Mouse (Mus musculus): Measurements from ENCODE around the gene Prkcg. TPM values are rescaled to one million over a fixed set of nuclear protein-coding genes. Genes with fewer than 3 reads are reported as not detected.

The Prkcg gene
- polyA plus RNA-seq, 1 experiment from 2014 or later: 0.12 TPM

DNA sequence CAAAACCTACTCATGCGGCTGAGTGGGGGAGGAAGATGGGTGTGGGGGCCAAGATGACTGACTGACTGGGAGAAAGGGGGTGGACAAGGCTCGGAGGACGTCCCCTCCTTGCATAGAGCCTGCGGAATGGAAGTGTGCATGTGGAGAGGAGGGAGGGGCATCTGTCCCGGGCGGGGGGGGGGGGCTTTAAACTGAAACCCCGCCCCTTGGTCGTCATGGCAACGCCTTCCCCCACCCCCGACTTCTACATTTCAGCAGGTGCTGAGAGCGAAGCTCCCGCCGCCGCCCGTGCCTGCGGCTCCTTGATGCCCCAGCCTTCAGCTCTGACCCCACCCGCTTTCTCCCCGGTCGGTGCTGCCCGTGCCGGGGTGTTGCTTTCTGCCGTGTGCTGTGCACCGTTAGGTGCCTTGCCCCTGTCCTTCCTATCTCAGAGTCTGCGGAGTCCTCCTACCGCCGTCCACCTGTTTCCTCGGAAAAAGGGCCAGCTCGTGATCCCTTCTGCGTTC, 14.3 kb downstream of the Prkcg start:
- peaks cover 13% of the 10 kb centered on the region for H3K4me1 ChIP-seq
- 0 out of 2 replicates have a peak, but pooled peaks cover 2% of the 10 kb centered on the region for H3K36me3 ChIP-seq
- H3K4me2 ChIP-seq (replicated peaks): peak overlapping the region; percentile 56
- no peaks in the 10 kb centered on the region for H3K9me3 ChIP-seq
- peaks cover 68% of the 10 kb centered on the region for H3K27me3 ChIP-seq
- ATAC-seq (ENCODE audit: insufficient number of reproducible peaks, insufficient read depth, low FRiP score, low TSS enrichment): no peak
- H3K27ac ChIP-seq: no peak overlapping the region
- H3K9ac ChIP-seq: no peak overlapping the region
- under 1% methylated on average over 25 of the region's 29 CpGs for WGBS
- peak overlapping the region; percentile 34 for H3K4me3 ChIP-seq

DNA sequence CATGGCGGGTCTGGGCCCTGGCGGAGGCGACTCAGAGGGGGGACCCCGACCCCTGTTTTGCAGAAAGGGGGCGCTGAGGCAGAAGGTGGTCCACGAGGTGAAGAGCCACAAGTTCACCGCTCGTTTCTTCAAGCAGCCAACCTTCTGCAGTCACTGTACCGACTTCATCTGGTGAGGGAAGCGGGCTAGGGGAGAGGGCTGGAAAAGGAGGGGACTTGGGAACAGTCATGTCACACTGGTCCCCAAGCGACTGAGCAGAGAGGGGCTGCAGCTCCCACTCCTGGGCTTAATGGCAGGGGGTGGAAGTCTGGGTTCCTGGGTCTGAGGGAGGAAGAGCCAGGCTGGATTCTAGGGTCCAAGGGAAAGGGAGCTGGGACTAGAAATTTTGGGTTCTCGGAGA, 14.8 kb downstream of the Prkcg start:
- Histone ChIP-seq H3K4me1 (peaks cover 13% of the 10 kb centered on the region), H3K27ac (no peak overlapping the region), H3K36me3 (no peaks in the 10 kb centered on the region), H3K9ac (no peak overlapping the region), H3K4me3 (peak overlapping the region; percentile 34), H3K27me3 (peaks cover 68% of the 10 kb centered on the region), H3K9me3 (no peaks in the 10 kb centered on the region), H3K4me2 (replicated peaks) (peak overlapping the region; percentile 56)
- no peak for ATAC-seq (ENCODE audit: insufficient number of reproducible peaks, insufficient read depth, low FRiP score, low TSS enrichment)
- 5% methylated on average over 12 of the region's 12 CpGs for WGBS

DNA sequence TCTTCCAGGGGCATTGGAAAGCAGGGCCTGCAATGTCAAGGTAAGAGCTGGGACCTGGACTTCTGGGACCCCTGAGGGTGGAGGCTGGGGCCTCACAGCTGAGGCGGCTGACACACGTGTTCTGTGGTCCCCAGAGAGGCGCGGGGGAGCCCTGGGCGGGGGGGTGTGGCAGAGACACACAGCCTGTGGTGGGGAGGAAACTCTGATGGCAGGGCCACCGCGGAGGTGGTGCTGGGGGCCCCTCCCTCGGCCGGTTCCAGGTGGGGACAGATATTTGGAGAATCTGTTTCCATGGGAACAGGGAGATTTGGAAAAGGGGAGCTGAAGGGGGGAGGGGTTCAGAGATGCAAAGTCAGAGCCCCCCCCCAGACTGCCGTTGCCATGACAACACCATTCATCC, 15.3 kb downstream of the Prkcg start:
- Histone ChIP-seq H3K27ac (no peak overlapping the region), H3K9ac (no peak overlapping the region), H3K4me2 (replicated peaks) (peak overlapping the region; percentile 56), H3K36me3 (no peaks in the 10 kb centered on the region), H3K9me3 (no peaks in the 10 kb centered on the region), H3K4me1 (peaks cover 13% of the 10 kb centered on the region), H3K4me3 (no peak overlapping the region), H3K27me3 (peaks cover 68% of the 10 kb centered on the region)
- no peak for ATAC-seq (ENCODE audit: insufficient number of reproducible peaks, insufficient read depth, low FRiP score, low TSS enrichment)
- 6% methylated on average over 10 of the region's 10 CpGs for WGBS

DNA sequence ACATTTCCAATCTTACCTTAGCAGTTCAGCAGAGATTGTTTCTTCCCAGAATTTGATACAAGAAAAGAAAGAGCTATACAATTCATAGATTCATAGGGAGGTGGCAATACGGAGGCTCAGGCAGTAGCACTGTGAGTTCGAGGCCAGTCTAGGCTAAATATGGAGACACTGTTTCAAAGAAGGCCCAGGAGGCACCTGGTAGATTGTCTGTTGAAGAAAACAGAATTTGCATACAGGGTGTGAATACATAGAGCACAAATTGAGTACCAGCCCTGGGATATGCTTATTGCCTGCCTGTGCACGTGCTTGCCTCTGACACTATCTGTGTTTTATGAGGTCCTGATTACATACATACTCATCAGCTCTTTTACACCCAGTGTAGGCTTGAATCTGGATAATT, 17.4 kb downstream of the Prkcg start:
- Histone ChIP-seq H3K4me3 (no peak overlapping the region), H3K9me3 (no peaks in the 10 kb centered on the region), H3K27me3 (peaks cover 52% of the 10 kb centered on the region), H3K27ac (no peak overlapping the region), H3K9ac (no peak overlapping the region), H3K36me3 (no peaks in the 10 kb centered on the region), H3K4me1 (peaks cover 13% of the 10 kb centered on the region), H3K4me2 (replicated peaks) (no peak overlapping the region)
- WGBS: 72% methylated on average over 3 of the region's 3 CpGs
- ATAC-seq (ENCODE audit: insufficient number of reproducible peaks, insufficient read depth, low FRiP score, low TSS enrichment): no peak

DNA sequence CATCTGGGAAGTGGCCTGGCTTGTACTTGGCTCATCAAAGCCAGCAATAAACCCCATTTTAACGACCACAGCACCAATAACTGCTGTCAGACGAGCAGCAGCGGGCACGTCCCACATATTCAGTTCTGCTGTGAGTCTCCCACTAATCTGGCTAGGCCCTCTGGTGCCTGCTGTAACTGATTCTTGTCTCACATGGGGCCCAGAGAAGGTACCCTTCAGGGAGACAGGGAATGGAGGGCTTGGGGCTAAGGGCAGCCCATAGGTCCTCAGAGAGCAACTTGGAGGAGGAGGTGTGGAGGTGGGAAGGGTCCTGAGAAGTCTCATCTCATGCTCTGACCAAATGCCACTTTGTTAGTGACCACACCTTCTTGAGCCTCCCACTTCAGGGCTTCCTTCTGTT, 19.7 kb downstream of the Prkcg start:
- no peaks in the 10 kb centered on the region for H3K9me3 ChIP-seq
- no peak overlapping the region for H3K9ac ChIP-seq
- WGBS: 72% methylated on average over 4 of the region's 4 CpGs
- H3K27ac ChIP-seq: no peak overlapping the region
- H3K4me2 ChIP-seq (replicated peaks): no peak overlapping the region
- H3K4me3 ChIP-seq: no peak overlapping the region
- H3K27me3 ChIP-seq: peaks cover 29% of the 10 kb centered on the region
- no peak for ATAC-seq (ENCODE audit: insufficient number of reproducible peaks, insufficient read depth, low FRiP score, low TSS enrichment)
- H3K4me1 ChIP-seq: peaks cover 10% of the 10 kb centered on the region
- H3K36me3 ChIP-seq: no peaks in the 10 kb centered on the region

DNA sequence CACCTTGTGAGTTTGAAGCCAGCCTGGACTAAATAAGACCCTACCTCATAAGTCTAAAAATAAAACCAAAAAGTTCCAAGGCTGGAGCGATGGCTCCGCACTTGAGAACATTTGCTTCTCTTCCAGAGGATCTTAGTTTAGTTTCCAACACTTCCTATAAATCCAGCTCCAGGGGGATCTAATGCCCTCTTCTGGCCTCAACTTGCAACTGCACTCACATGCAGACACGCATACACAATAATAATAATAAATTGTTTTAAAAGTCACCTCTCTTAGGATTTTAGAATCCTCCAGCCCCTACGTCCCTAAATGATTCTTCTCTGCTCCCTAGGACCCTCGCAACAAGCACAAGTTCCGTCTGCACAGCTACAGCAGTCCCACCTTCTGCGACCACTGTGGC, 21.3 kb downstream of the Prkcg start:
- Histone ChIP-seq H3K4me3 (no peak overlapping the region), H3K9ac (no peak overlapping the region), H3K4me2 (replicated peaks) (no peak overlapping the region), H3K4me1 (no peaks in the 10 kb centered on the region), H3K36me3 (no peaks in the 10 kb centered on the region), H3K9me3 (no peaks in the 10 kb centered on the region), H3K27ac (no peak overlapping the region), H3K27me3 (peaks cover 13% of the 10 kb centered on the region)
- ATAC-seq (ENCODE audit: insufficient number of reproducible peaks, insufficient read depth, low FRiP score, low TSS enrichment): no peak
- 95% methylated on average over 7 of the region's 7 CpGs for WGBS

DNA sequence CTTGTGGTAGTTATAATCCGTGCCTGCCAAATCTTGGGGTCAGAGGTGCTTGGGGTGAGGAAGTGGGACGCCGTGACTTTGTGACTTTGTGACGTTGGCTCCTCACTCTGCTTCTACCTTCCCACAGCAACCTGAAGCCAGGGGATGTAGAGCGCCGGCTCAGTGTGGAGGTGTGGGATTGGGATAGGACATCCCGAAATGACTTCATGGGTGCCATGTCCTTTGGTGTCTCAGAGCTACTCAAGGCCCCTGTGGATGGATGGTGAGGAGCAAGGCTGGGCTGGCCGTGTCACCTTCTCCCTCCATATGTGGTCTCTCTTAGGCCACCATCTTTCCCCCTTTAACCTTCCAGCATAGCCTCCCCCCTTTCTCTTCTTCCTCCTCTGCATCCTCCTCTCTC, 24.6 kb downstream of the Prkcg start:
- Histone ChIP-seq H3K9me3 (no peaks in the 10 kb centered on the region), H3K9ac (no peak overlapping the region), H3K36me3 (no peaks in the 10 kb centered on the region), H3K27me3 (no peaks in the 10 kb centered on the region), H3K27ac (no peak overlapping the region), H3K4me1 (peaks cover 6% of the 10 kb centered on the region; the same call in 1 of the 2 replicates), H3K4me2 (replicated peaks) (no peak overlapping the region), H3K4me3 (no peak overlapping the region)
- 86% methylated on average over 8 of the region's 8 CpGs for WGBS
- ATAC-seq (ENCODE audit: insufficient number of reproducible peaks, insufficient read depth, low FRiP score, low TSS enrichment): no peak

DNA sequence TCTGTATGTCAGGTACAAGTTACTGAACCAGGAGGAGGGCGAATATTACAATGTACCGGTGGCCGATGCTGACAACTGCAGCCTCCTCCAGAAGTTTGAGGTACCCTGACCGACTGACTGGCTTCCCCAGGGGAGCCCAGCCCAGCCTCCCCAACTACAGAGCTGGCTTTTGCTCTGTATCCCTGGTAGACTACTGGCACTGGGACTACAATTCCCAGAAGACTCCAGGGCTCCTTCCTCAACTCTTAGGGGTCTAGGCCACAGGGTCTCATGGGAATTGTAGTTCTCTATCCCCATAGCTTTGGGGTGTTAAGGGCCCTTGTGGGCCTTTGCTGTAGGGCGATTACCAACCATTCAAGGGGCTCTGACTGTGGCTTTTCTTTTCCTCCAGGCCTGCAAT, 25.1 kb downstream of the Prkcg start:
- H3K4me1 ChIP-seq: peaks cover 6% of the 10 kb centered on the region; the same call in 1 of the 2 replicates
- no peaks in the 10 kb centered on the region for H3K27me3 ChIP-seq
- H3K9ac ChIP-seq: no peak overlapping the region
- no peaks in the 10 kb centered on the region for H3K36me3 ChIP-seq
- ATAC-seq (ENCODE audit: insufficient number of reproducible peaks, insufficient read depth, low FRiP score, low TSS enrichment): peak; percentile 74; the same call in 1 of the 2 replicates
- no peak overlapping the region for H3K4me2 ChIP-seq (replicated peaks)
- no peak overlapping the region for H3K27ac ChIP-seq
- no peak overlapping the region for H3K4me3 ChIP-seq
- 61% methylated on average over 5 of the region's 5 CpGs for WGBS
- H3K9me3 ChIP-seq: no peaks in the 10 kb centered on the region

DNA sequence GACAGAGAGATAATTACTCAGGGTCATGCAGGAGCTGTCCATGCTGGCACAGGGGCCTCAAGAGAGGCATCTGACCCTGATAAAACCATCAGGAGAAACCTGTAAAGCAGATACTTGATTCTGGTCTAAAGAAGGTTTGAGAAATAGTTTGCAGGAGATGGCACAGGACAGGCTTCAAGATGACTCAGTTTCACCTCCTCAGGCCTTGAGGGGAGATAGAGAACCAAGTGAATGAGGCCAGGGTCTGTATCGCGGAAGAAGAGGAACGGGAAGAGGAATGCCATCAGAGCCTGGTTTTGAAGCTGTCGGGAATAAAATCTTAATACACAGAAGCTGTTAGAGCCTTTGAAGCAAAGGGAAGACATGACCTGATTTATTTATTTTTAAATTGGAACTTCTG, 28.7 kb downstream of the Prkcg start:
- peaks cover 6% of the 10 kb centered on the region; the same call in 1 of the 2 replicates for H3K4me1 ChIP-seq
- H3K36me3 ChIP-seq: no peaks in the 10 kb centered on the region
- no peak overlapping the region for H3K4me2 ChIP-seq (replicated peaks)
- ATAC-seq (ENCODE audit: insufficient number of reproducible peaks, insufficient read depth, low FRiP score, low TSS enrichment): no peak
- H3K9me3 ChIP-seq: no peaks in the 10 kb centered on the region
- WGBS: 29% methylated on average over 4 of the region's 4 CpGs
- no peaks in the 10 kb centered on the region for H3K27me3 ChIP-seq
- no peak overlapping the region for H3K4me3 ChIP-seq
- H3K9ac ChIP-seq: no peak overlapping the region
- no peak overlapping the region for H3K27ac ChIP-seq

DNA sequence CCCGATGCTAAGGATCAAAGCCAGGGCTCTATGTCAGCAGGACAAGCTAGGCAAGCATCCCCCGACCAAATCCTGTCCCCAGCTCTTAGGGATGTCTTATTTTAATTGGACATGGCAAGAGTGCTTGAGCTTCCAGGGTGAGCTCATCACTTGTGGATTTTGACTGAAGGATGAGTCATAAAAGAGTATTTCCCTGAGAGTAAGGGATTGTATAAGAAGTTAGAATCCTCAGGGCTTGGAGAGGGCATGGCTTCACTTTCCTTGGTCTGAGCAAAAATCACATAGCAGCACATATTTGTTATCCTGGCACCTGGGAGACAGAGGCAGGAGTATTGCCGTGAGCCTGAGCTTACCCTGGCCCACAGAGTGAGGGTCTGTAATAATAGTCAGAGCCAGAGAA, 31.9 kb downstream of the Prkcg start:
- peaks cover 6% of the 10 kb centered on the region; the same call in 1 of the 2 replicates for H3K4me1 ChIP-seq
- H3K9me3 ChIP-seq: no peaks in the 10 kb centered on the region
- no peak for ATAC-seq (ENCODE audit: insufficient number of reproducible peaks, insufficient read depth, low FRiP score, low TSS enrichment)
- no peaks in the 10 kb centered on the region for H3K36me3 ChIP-seq
- H3K4me2 ChIP-seq (replicated peaks): no peak overlapping the region
- H3K27me3 ChIP-seq: no peaks in the 10 kb centered on the region
- H3K9ac ChIP-seq: no peak overlapping the region
- no peak overlapping the region for H3K4me3 ChIP-seq
- no peak overlapping the region for H3K27ac ChIP-seq
- 61% methylated on average over 3 of the region's 3 CpGs for WGBS

DNA sequence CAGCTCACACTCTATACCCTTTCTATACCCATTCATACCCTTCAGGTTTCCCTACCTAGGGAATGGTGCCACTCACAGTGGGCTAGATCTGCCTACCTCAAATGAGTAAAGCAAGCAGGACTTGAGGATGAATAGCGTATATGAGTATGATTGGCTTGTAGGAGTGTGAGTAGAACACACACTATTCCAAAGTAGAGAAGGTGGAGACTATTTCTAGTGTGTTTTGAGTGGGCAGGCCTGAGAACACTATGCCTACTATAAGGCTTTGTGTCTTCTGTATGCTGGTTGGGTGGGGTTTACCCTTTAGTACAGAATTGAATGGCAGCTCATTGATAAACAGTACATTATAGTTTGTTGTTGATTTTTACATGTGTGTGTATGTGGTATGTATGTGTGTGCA, 34.8 kb downstream of the Prkcg start:
- no peak overlapping the region for H3K4me2 ChIP-seq (replicated peaks)
- H3K36me3 ChIP-seq: no peaks in the 10 kb centered on the region
- H3K4me3 ChIP-seq: no peak overlapping the region
- WGBS: 92% methylated on average over 1 of the region's 1 CpGs
- H3K27me3 ChIP-seq: no peaks in the 10 kb centered on the region
- H3K4me1 ChIP-seq: no peaks in the 10 kb centered on the region
- H3K27ac ChIP-seq: no peak overlapping the region
- ATAC-seq (ENCODE audit: insufficient number of reproducible peaks, insufficient read depth, low FRiP score, low TSS enrichment): no peak
- H3K9ac ChIP-seq: no peak overlapping the region
- no peaks in the 10 kb centered on the region for H3K9me3 ChIP-seq

DNA sequence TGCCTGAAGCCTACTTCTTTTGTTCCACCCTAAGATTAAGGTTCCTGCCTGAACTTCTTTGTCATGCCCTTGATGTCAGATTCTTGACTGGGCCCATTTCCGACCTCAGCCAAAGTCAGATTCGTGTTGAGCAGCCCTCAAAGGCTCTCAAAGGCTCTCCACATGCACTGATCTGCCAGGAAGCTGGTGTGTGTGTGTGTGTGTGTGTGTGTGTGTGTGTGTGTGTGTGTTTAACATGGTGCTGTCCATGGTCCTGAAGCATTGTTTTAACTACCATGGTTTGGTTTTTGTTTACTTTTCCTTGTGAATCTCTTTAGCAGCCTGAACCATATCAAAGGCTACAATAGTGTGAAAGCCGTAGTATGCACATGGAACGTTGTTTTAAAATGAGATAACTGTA, 39.0 kb downstream of the Prkcg start:
- Histone ChIP-seq H3K27me3 (no peaks in the 10 kb centered on the region), H3K4me3 (no peak overlapping the region), H3K9ac (no peak overlapping the region), H3K9me3 (no peaks in the 10 kb centered on the region), H3K4me1 (peaks cover 5% of the 10 kb centered on the region; the same call in 1 of the 2 replicates), H3K36me3 (no peaks in the 10 kb centered on the region), H3K4me2 (replicated peaks) (no peak overlapping the region), H3K27ac (no peak overlapping the region)
- ATAC-seq (ENCODE audit: insufficient number of reproducible peaks, insufficient read depth, low FRiP score, low TSS enrichment): no peak
- WGBS: 66% methylated on average over 4 of the region's 4 CpGs

All from embryonic facial prominence, embryonic 12.5 days (tissue).